Mouse (Mus musculus): ENCODE data around the gene Rnf169. TPM values are rescaled to one million over a fixed set of nuclear protein-coding genes. Genes with fewer than 3 reads are reported as not detected.
"Not testable (repeated sequence)": the region's sequence is repeated elsewhere in the genome, so short reads cannot be mapped to it uniquely, and the experiment has no call there.

The Rnf169 gene
- polyA plus RNA-seq, 1 experiment from 2014 or later: 2.9 TPM

DNA sequence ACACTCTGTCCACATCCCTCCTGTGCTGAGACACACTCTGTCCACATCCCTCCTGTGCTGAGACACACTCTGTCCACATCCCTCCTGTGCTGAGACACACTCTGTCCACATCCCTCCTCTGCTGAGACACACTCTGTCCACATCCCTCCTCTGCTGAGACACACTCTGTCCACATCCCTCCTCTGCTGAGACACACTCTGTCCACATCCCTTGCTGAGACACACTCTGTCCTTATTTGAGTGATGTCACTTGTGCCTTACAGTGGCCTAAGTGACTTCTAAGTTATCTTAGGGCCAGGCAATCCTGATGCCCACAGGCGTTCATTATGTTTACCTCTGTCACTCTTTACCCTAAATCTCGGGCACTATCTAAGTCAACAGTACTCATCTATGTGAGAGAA lies 19.7 kb downstream of the Rnf169 start:
- H3K4me3 ChIP-seq (ENCODE audit: low read length); ATAC-seq (replicated peaks; ENCODE audit: extremely low read depth, insufficient read depth, low FRiP score); H3K9me3 ChIP-seq (replicated peaks; ENCODE audit: control insufficient read depth, low read length); H3K27me3 ChIP-seq (ENCODE audit: control insufficient read depth, insufficient read depth, low read length); H3K4me2 ChIP-seq (ENCODE audit: low read depth, low read length); H3K36me3 ChIP-seq (ENCODE audit: control insufficient read depth, insufficient read depth); H3K9ac ChIP-seq (ENCODE audit: low read length); H3K27ac ChIP-seq (ENCODE audit: low read length): not testable (repeated sequence)
- 58% methylated on average over 2 of the region's 2 CpGs for WGBS
- H3K4me1 ChIP-seq (ENCODE audit: control insufficient read depth, insufficient read depth, low read length): peaks cover 28% of the 10 kb centered on the region

DNA sequence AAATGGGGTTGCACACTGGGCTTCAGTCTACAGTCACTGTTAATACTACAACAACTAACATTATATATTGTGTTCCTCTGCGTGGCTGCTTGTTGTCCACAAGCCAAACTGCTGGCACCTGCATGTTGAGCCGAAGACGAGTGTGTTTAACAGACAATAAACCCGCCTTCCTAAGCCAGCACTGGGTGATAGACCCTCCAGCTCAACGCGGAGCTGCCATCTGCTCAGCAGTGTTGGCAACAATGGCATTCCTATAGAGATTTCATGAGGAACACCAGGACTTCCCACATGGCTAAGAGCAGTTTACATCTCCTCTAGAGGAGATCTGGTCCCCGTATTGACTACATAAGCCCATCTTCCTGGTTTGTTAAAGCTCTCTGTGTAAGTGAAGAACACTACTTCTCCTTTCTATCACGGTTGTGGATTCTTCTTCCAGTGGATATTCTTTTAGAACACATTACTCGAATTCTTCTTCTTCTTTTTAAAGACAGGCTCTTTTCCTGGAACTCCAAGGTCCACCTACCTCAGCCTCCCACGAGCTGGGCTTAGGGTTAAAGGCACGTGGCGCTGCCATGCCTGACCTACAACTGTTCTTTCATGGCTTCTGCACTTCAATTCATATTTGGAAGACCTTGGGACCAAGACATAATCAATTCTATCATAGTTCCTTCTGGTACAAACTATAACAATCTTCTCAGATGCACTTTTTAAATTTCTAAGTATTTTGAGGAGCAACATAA lies 22.9 kb downstream of the Rnf169 start:
- Histone ChIP-seq H3K4me1 (ENCODE audit: control insufficient read depth, insufficient read depth, low read length) (peaks cover 16% of the 10 kb centered on the region), H3K27me3 (ENCODE audit: control insufficient read depth, insufficient read depth, low read length) (no peaks in the 10 kb centered on the region), H3K4me2 (ENCODE audit: low read depth, low read length) (no peak overlapping the region), H3K9ac (ENCODE audit: low read length) (no peak overlapping the region), H3K9me3 (replicated peaks; ENCODE audit: control insufficient read depth, low read length) (no peaks in the 10 kb centered on the region), H3K36me3 (ENCODE audit: control insufficient read depth, insufficient read depth) (no peaks in the 10 kb centered on the region), H3K4me3 (ENCODE audit: low read length) (no peak overlapping the region), H3K27ac (ENCODE audit: low read length) (no peak overlapping the region)
- no peak for ATAC-seq (replicated peaks; ENCODE audit: extremely low read depth, insufficient read depth, low FRiP score)
- 78% methylated on average over 12 of the region's 12 CpGs for WGBS

- H3K27me3 ChIP-seq (ENCODE audit: control insufficient read depth, insufficient read depth, low read length): no peaks in the 10 kb centered on the region
- WGBS: 94% methylated on average over 7 of the region's 7 CpGs
Measured at GRCm38 (mm10) chr7:99956095-99956494, 24.2 kb downstream of the Rnf169 start.

GRCm38 (mm10) chr7:99954212-99954611 lies 26.0 kb downstream of the Rnf169 start:
- 93% methylated on average over 8 of the region's 8 CpGs for WGBS
- Histone ChIP-seq H3K4me2 (ENCODE audit: low read depth, low read length) (no peak overlapping the region), H3K36me3 (ENCODE audit: control insufficient read depth, insufficient read depth) (no peaks in the 10 kb centered on the region), H3K4me1 (ENCODE audit: control insufficient read depth, insufficient read depth, low read length) (0 out of 2 replicates have a peak, but pooled peaks cover 7% of the 10 kb centered on the region), H3K27ac (ENCODE audit: low read length) (no peak overlapping the region), H3K9me3 (replicated peaks; ENCODE audit: control insufficient read depth, low read length) (no peaks in the 10 kb centered on the region), H3K9ac (ENCODE audit: low read length) (no peak overlapping the region), H3K4me3 (ENCODE audit: low read length) (no peak overlapping the region), H3K27me3 (ENCODE audit: control insufficient read depth, insufficient read depth, low read length) (no peaks in the 10 kb centered on the region)
- no peak for ATAC-seq (replicated peaks; ENCODE audit: extremely low read depth, insufficient read depth, low FRiP score)

More at GRCm38 (mm10) chr7:99956095-99956494, 24.2 kb downstream of the Rnf169 start:
- H3K9ac ChIP-seq (ENCODE audit: low read length): no peak overlapping the region
- H3K36me3 ChIP-seq (ENCODE audit: control insufficient read depth, insufficient read depth): no peaks in the 10 kb centered on the region
- H3K27ac ChIP-seq (ENCODE audit: low read length): no peak overlapping the region
- no peaks in the 10 kb centered on the region for H3K9me3 ChIP-seq (replicated peaks; ENCODE audit: control insufficient read depth, low read length)
- H3K4me2 ChIP-seq (ENCODE audit: low read depth, low read length): no peak overlapping the region
- H3K4me1 ChIP-seq (ENCODE audit: control insufficient read depth, insufficient read depth, low read length): 0 out of 2 replicates have a peak, but pooled peaks cover 7% of the 10 kb centered on the region
- no peak overlapping the region for H3K4me3 ChIP-seq (ENCODE audit: low read length)
- ATAC-seq (replicated peaks; ENCODE audit: extremely low read depth, insufficient read depth, low FRiP score): no peak

GRCm38 (mm10) chr7:99953442-99954098 lies 26.7 kb downstream of the Rnf169 start:
- Histone ChIP-seq H3K27ac (ENCODE audit: low read length) (peak overlapping the region; percentile 25; the same call in 1 of the 2 replicates), H3K9ac (ENCODE audit: low read length) (no peak overlapping the region), H3K4me3 (ENCODE audit: low read length) (no peak overlapping the region), H3K27me3 (ENCODE audit: control insufficient read depth, insufficient read depth, low read length) (no peaks in the 10 kb centered on the region), H3K4me1 (ENCODE audit: control insufficient read depth, insufficient read depth, low read length) (0 out of 2 replicates have a peak, but pooled peaks cover 7% of the 10 kb centered on the region), H3K36me3 (ENCODE audit: control insufficient read depth, insufficient read depth) (no peaks in the 10 kb centered on the region), H3K9me3 (replicated peaks; ENCODE audit: control insufficient read depth, low read length) (no peaks in the 10 kb centered on the region), H3K4me2 (ENCODE audit: low read depth, low read length) (no peak overlapping the region)
- WGBS: 67% methylated on average over 6 of the region's 6 CpGs
- no peak for ATAC-seq (replicated peaks; ENCODE audit: extremely low read depth, insufficient read depth, low FRiP score)

DNA sequence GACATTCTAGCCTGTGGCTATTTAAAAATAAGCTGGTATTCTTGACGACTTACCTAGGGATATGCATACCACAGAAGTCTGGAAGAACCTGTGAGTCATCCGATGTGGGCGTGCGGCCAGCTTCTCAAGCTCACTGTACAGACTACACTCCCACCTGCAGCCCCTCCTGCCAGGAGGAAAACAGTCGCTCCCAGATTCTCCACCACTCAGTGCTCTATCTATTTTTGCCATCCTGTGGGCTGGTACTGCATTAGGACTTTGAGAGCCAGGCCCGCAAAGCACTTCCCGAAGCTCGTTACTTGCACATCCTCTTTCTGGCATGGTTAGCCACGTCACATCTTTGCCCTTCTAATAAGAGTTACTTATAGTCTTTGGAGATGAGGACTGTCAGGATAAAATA lies 32.9 kb downstream of the Rnf169 start:
- Histone ChIP-seq H3K9ac (ENCODE audit: low read length) (no peak overlapping the region), H3K4me2 (ENCODE audit: low read depth, low read length) (no peak overlapping the region), H3K36me3 (ENCODE audit: control insufficient read depth, insufficient read depth) (peaks cover 28% of the 10 kb centered on the region), H3K4me1 (ENCODE audit: control insufficient read depth, insufficient read depth, low read length) (0 out of 2 replicates have a peak, but pooled peaks cover 2% of the 10 kb centered on the region), H3K9me3 (replicated peaks; ENCODE audit: control insufficient read depth, low read length) (no peaks in the 10 kb centered on the region), H3K27me3 (ENCODE audit: control insufficient read depth, insufficient read depth, low read length) (no peaks in the 10 kb centered on the region), H3K27ac (ENCODE audit: low read length) (no peak overlapping the region), H3K4me3 (ENCODE audit: low read length) (no peak overlapping the region)
- ATAC-seq (replicated peaks; ENCODE audit: extremely low read depth, insufficient read depth, low FRiP score): no peak
- WGBS: 72% methylated on average over 9 of the region's 9 CpGs

- Histone ChIP-seq H3K9me3 (replicated peaks; ENCODE audit: control insufficient read depth, low read length) (no peaks in the 10 kb centered on the region), H3K9ac (ENCODE audit: low read length) (no peak overlapping the region), H3K36me3 (ENCODE audit: control insufficient read depth, insufficient read depth) (peaks cover 30% of the 10 kb centered on the region), H3K4me2 (ENCODE audit: low read depth, low read length) (no peak overlapping the region), H3K27ac (ENCODE audit: low read length) (no peak overlapping the region), H3K4me3 (ENCODE audit: low read length) (no peak overlapping the region), H3K4me1 (ENCODE audit: control insufficient read depth, insufficient read depth, low read length) (0 out of 2 replicates have a peak, but pooled peaks cover 2% of the 10 kb centered on the region), H3K27me3 (ENCODE audit: control insufficient read depth, insufficient read depth, low read length) (no peaks in the 10 kb centered on the region)
- no peak for ATAC-seq (replicated peaks; ENCODE audit: extremely low read depth, insufficient read depth, low FRiP score)
- 80% methylated on average over 4 of the region's 4 CpGs for WGBS
Measured at GRCm38 (mm10) chr7:99946356-99946755, 33.9 kb downstream of the Rnf169 start.

- H3K9ac ChIP-seq (ENCODE audit: low read length): no peak overlapping the region
- H3K4me3 ChIP-seq (ENCODE audit: low read length): no peak overlapping the region
- H3K9me3 ChIP-seq (replicated peaks; ENCODE audit: control insufficient read depth, low read length): no peaks in the 10 kb centered on the region
- 94% methylated on average over 3 of the region's 3 CpGs for WGBS
- H3K27ac ChIP-seq (ENCODE audit: low read length): no peak overlapping the region
- H3K27me3 ChIP-seq (ENCODE audit: control insufficient read depth, insufficient read depth, low read length): no peaks in the 10 kb centered on the region
- H3K36me3 ChIP-seq (ENCODE audit: control insufficient read depth, insufficient read depth): peaks cover 30% of the 10 kb centered on the region
- ATAC-seq (replicated peaks; ENCODE audit: extremely low read depth, insufficient read depth, low FRiP score): no peak
- no peak overlapping the region for H3K4me2 ChIP-seq (ENCODE audit: low read depth, low read length)
- H3K4me1 ChIP-seq (ENCODE audit: control insufficient read depth, insufficient read depth, low read length): 0 out of 2 replicates have a peak, but pooled peaks cover 2% of the 10 kb centered on the region
Measured at GRCm38 (mm10) chr7:99945939-99946338, 34.3 kb downstream of the Rnf169 start.

DNA sequence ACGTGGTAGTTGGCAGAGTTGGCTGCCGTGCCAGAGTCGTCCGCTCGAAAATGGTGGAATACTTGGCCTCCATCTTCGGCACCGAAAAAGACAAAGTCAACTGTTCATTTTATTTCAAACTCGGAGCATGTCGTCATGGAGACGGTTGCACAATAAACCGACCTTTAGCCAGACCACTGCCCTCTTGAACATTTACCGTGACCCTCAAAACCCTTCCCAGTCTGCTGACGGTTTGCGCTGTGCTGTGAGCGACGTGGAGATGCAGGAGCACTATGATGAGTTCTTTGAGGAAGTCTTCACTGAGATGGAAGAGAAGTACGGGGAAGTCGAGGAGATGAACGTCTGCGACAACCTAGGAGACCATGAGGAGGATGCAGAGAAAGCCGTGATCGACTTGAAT lies 35.2 kb downstream of the Rnf169 start:
- not testable (repeated sequence) for H3K27me3 ChIP-seq (ENCODE audit: control insufficient read depth, insufficient read depth, low read length); H3K4me3 ChIP-seq (ENCODE audit: low read length); ATAC-seq (replicated peaks; ENCODE audit: extremely low read depth, insufficient read depth, low FRiP score); H3K27ac ChIP-seq (ENCODE audit: low read length); H3K9ac ChIP-seq (ENCODE audit: low read length); H3K4me2 ChIP-seq (ENCODE audit: low read depth, low read length); H3K9me3 ChIP-seq (replicated peaks; ENCODE audit: control insufficient read depth, low read length); H3K4me1 ChIP-seq (ENCODE audit: control insufficient read depth, insufficient read depth, low read length)
- 96% methylated on average over 22 of the region's 22 CpGs for WGBS
- peaks cover 35% of the 10 kb centered on the region for H3K36me3 ChIP-seq (ENCODE audit: control insufficient read depth, insufficient read depth)
